Mouse (Mus musculus) lung, postnatal 0 days (tissue): ENCODE measurements at regions not wholly inside any gene's neighbourhood (a gene's known extent, or its start where the extent isn't known, plus 50 kb on each side); places are given as distances from the start of the nearest gene placed in this dataset.
"Not testable (repeated sequence)": the region's sequence is repeated elsewhere in the genome, so short reads cannot be mapped to it uniquely, and the experiment has no call there.

Experiments
- CTCF ChIP-seq: IDR thresholded peaks from 2 replicates; pipeline ENCODE4 v1.5.1; 2016; ENCODE audit warnings: antibody characterized with exemption, mild to moderate bottlenecking
- EP300 ChIP-seq: IDR thresholded peaks from 2 replicates; pipeline ENCODE4 v1.6.1; 2016; ENCODE audit warnings: antibody characterized with exemption, mild to moderate bottlenecking, control low read depth

GRCm38 (mm10) chr11:52480111-52480510 is 83.9 kb downstream of the 9530068E07Rik start:
- not testable (repeated sequence) for TF ChIP-seq CTCF, EP300
